Mouse (Mus musculus) cortical plate, adult 2 months (tissue): ENCODE results near the gene Inhbe.

Experiments used
- CTCF ChIP-seq: fragments of 200-500 bp; IDR thresholded peaks from 2 replicates; pipeline ENCODE4 v1.5.1; 2011; ENCODE audit warnings: mild to moderate bottlenecking, control low read depth, low read length; ENCODE audit not compliant: insufficient read depth; ENCODE audit errors: extremely low read depth
- POLR2A ChIP-seq: fragments of 200-500 bp; IDR thresholded peaks from 2 replicates; pipeline ENCODE4 v1.6.1; 2011; ENCODE audit warnings: mild to moderate bottlenecking, low read length, control low read depth; ENCODE audit not compliant: insufficient read depth; ENCODE audit errors: extremely low read depth

DNA sequence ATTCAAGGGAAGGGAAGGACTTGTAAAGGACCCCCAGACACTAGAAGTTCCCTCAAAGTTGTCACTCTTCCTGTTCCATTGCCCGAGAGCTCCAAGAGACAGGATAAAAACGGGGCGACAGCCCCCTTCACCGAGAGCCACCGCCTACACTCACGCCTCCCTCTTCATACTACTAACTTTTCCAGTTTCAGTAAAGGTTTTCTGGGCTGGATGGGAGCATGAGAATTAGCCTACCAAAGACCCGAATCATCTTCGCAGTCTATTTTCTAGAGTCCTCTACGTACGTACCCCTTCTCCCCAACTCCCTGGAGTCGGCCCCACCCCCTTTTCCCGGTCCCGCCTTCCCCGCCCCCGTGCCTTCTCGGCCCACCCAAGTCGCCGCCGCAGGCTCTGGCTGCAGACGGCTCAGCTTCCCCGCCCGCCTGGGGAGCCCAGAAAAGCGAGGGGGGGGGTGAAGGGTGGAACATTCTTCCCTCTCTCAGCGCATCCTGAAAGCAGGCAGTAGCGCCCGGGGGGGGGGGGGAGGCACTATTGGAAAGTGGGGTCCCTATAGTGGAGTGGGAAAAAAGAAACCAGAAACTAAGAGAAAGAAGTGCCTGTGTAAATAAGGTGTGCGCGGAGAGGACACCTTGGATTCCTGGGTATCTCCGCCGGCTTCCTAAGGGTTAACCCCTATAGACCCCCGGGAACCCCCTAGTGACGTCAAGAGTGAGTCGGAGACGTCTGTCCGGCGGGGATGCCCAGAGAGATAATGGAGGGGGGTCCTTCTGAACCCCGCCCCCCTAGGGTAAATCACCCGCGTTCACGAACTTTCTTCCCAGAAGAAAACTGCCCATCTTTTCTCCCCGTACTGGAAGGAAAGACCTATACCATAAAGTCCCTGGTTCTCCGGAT lies 14.3 kb downstream of the Inhbe start:
- TF ChIP-seq POLR2A (no peak), CTCF (no peak)
